Mouse (Mus musculus) E14TG2a.4 (cell line): Measurements from ENCODE around the gene Mrpl2.

Source experiments
- CTCF ChIP-seq: conservative IDR thresholded peaks from 2 replicates; pipeline ENCODE4 v1.5.1; 2014; ENCODE audit warnings: low read length
- NANOG ChIP-seq: IDR thresholded peaks from 2 replicates; pipeline ENCODE4 v1.6.1; 2014; ENCODE audit warnings: borderline replicate concordance, low read length, mixed read lengths
- POU5F1 ChIP-seq: IDR thresholded peaks from 2 replicates; pipeline ENCODE4 v1.6.1; 2014; ENCODE audit warnings: low read length, borderline replicate concordance

GRCm38 (mm10) chr17:46682654-46683389 lies 36.8 kb downstream of the Mrpl2 start:
- no peak for TF ChIP-seq CTCF
- no peak for TF ChIP-seq POU5F1
- TF ChIP-seq NANOG, result no peak
